Mouse (Mus musculus) limb, embryonic 11.5 days (tissue): ENCODE results near the gene Slc9a3r2. TPM values are rescaled to one million over a fixed set of nuclear protein-coding genes. Genes with fewer than 3 reads are reported as not detected.

ENCODE experiments used
- ATAC-seq: fragments of 200-750 bp; cut with Nextera tagmentation; 2 replicates; pipeline ENCODE4 v1.8.0; 2017; ENCODE audit warnings: low read depth; ENCODE audit not compliant: insufficient number of reproducible peaks, low FRiP score, low TSS enrichment
- DNase-seq: peaks from one replicate; pipeline ENCODE4 v3.0.0-alpha.2; 2015; ENCODE audit warnings: low spot score
- H3K27ac ChIP-seq: fragments of 300-500 bp; sonication (generic); replicated peaks from 2 replicates; pipeline ENCODE4 v1.5.1; 2014; ENCODE audit warnings: low read depth, mild to moderate bottlenecking, low read length
- H3K27me3 ChIP-seq: fragments of 300-500 bp; sonication (generic); 2 replicates; pipeline ENCODE4 v1.6.1; 2014; ENCODE audit warnings: mild to moderate bottlenecking, low read length, mixed read lengths; ENCODE audit not compliant: control insufficient read depth, insufficient read depth
- H3K36me3 ChIP-seq: fragments of 300-500 bp; sonication (generic); 2 replicates; pipeline ENCODE4 v1.6.1; 2014; ENCODE audit warnings: mild to moderate bottlenecking, low read length, moderate library complexity, mixed read lengths; ENCODE audit not compliant: control insufficient read depth, insufficient read depth
- H3K4me1 ChIP-seq: fragments of 300-500 bp; sonication (generic); 2 replicates; pipeline ENCODE4 v1.6.1; 2014; ENCODE audit warnings: low read length, mixed read lengths; ENCODE audit not compliant: control insufficient read depth, insufficient read depth
- H3K4me2 ChIP-seq: fragments of 300-500 bp; sonication (generic); 2 replicates; pipeline ENCODE4 v1.6.1; 2014; ENCODE audit warnings: low read depth, mild to moderate bottlenecking, moderate library complexity; ENCODE audit not compliant: severe bottlenecking
- H3K4me3 ChIP-seq: fragments of 300-500 bp; sonication (generic); 2 replicates; pipeline ENCODE4 v1.5.1; 2014; ENCODE audit warnings: low read depth, low read length
- H3K9ac ChIP-seq: fragments of 300-500 bp; sonication (generic); 2 replicates; pipeline ENCODE4 v1.6.1; 2014; ENCODE audit warnings: mild to moderate bottlenecking, low read length
- H3K9me3 ChIP-seq: fragments of 300-500 bp; sonication (generic); 2 replicates; pipeline ENCODE4 v1.6.1; 2016; ENCODE audit warnings: low read length; ENCODE audit not compliant: control insufficient read depth
- WGBS: fragments of 180-500 bp; shearing (Covaris S2); extraction: QIAGEN DNeasy Blood & Tissue Kit; methylation state at CpG from one replicate; pipeline ENCODE4 v1.1.7; 2014; 5-methylcytosine and 5-hydroxymethylcytosine counted together
- polyA plus RNA-seq: library from polyadenylated mRNA; unstranded; fragments of >200 nt; fragmentation: Nextera tagmentation; extraction: Ambion mirVana; gene quantifications from 2 replicates; pipeline ENCODE4 v1.2.1, GENCODE M21; 2014

Slc9a3r2 gene
- polyA plus RNA-seq, 1 experiment from 2014 or later = 60.4 TPM

- Histone ChIP-seq H3K27me3 (no peaks in the 10 kb centered on the region), H3K9me3 (no peaks in the 10 kb centered on the region), H3K4me1 (peaks cover 9% of the 10 kb centered on the region; the same call in 1 of the 2 replicates), H3K27ac (no peak overlapping the region), H3K4me2 (no peak overlapping the region), H3K9ac (no peak overlapping the region), H3K36me3 (peaks cover 17% of the 10 kb centered on the region; the same call in 1 of the 2 replicates), H3K4me3 (no peak overlapping the region)
- ATAC-seq (no peak), DNase-seq (no peak)
- 90% methylated on average over 14 of the region's 14 CpGs for WGBS
Observed at GRCm38 (mm10) chr17:24630072-24630471, 20.1 kb downstream of the Slc9a3r2 start.

- H3K9me3 ChIP-seq = no peaks in the 10 kb centered on the region
- H3K9ac ChIP-seq = no peak overlapping the region
- no peaks in the 10 kb centered on the region for H3K27me3 ChIP-seq
- peaks cover 9% of the 10 kb centered on the region; the same call in 1 of the 2 replicates for H3K4me1 ChIP-seq
- H3K4me2 ChIP-seq = no peak overlapping the region
- DNase-seq (peak; percentile 83), ATAC-seq (no peak)
- H3K4me3 ChIP-seq = no peak overlapping the region
- WGBS = 56% methylated on average over 5 of the region's 5 CpGs
- no peak overlapping the region for H3K27ac ChIP-seq
- peaks cover 17% of the 10 kb centered on the region; the same call in 1 of the 2 replicates for H3K36me3 ChIP-seq
Observed at GRCm38 (mm10) chr17:24628646-24629045, 21.5 kb downstream of the Slc9a3r2 start.

GRCm38 (mm10) chr17:24625472-24625871, 24.7 kb downstream of the Slc9a3r2 start:
- ATAC-seq (no peak), DNase-seq (no peak)
- Histone ChIP-seq H3K9ac (no peak overlapping the region), H3K4me1 (no peaks in the 10 kb centered on the region), H3K9me3 (no peaks in the 10 kb centered on the region), H3K4me2 (no peak overlapping the region), H3K36me3 (peaks cover 29% of the 10 kb centered on the region), H3K4me3 (no peak overlapping the region), H3K27me3 (no peaks in the 10 kb centered on the region), H3K27ac (no peak overlapping the region)
- WGBS = 94% methylated on average over 8 of the region's 8 CpGs

- Histone ChIP-seq H3K4me1 (no peaks in the 10 kb centered on the region), H3K27ac (no peak overlapping the region), H3K27me3 (no peaks in the 10 kb centered on the region), H3K9ac (no peak overlapping the region), H3K36me3 (peaks cover 35% of the 10 kb centered on the region), H3K9me3 (no peaks in the 10 kb centered on the region), H3K4me2 (no peak overlapping the region), H3K4me3 (no peak overlapping the region)
- 87% methylated on average over 14 of the region's 14 CpGs for WGBS
- ATAC-seq (no peak), DNase-seq (no peak)
Observed at GRCm38 (mm10) chr17:24617561-24618194, 32.4 kb downstream of the Slc9a3r2 start.

DNA sequence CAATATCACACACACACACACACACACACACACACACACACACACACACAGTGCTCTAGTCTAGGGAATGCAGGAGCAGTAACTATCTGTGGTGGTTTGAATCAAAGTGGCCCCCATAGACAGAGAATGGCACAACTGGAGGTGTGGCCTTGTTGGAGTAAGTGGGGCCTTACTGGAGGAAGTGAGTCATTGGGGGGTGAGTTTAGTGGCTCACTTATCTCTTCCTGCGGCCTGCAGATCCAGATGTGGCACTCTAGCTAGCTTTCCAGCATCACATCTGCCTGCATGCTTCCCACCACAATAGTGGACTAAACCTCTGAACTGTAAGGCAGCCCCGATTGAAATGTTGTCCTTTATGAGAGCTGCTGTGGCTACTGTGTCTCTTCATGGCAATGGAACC, 39.4 kb downstream of the Slc9a3r2 start:
- 89% methylated on average over 2 of the region's 2 CpGs for WGBS
- no peak overlapping the region for H3K4me2 ChIP-seq

DNA sequence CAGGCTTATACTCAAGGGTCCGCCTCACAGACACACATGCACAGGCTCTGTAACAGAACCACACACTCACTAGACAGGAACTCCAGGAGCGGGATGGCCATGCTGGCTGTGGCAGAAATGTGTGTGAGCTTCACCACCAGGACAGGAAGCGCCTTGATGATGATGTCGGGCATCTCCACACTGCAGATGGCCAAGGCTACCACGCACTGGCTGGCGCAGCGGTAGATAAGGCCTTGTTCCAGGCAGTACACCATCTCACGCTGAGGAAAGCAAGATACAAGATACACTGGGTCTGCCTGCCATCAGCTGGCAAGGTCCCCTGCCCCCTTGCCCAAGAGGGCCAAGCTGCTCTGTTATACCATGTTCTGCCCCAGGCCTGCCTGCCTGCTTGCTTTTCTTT, 41.3 kb downstream of the Slc9a3r2 start:
- DNase-seq (no peak), ATAC-seq (no peak)
- peaks cover 10% of the 10 kb centered on the region for H3K36me3 ChIP-seq
- H3K4me1 ChIP-seq = no peaks in the 10 kb centered on the region
- WGBS = 94% methylated on average over 8 of the region's 8 CpGs
- no peak overlapping the region for H3K27ac ChIP-seq
- H3K27me3 ChIP-seq = no peaks in the 10 kb centered on the region
- no peak overlapping the region for H3K9ac ChIP-seq
- H3K4me2 ChIP-seq = no peak overlapping the region
- H3K9me3 ChIP-seq = no peaks in the 10 kb centered on the region
- no peak overlapping the region for H3K4me3 ChIP-seq

More for the DNA sequence above, 39.4 kb downstream of the Slc9a3r2 start:
- Histone ChIP-seq H3K36me3 (peaks cover 21% of the 10 kb centered on the region), H3K4me3 (no peak overlapping the region), H3K27me3 (no peaks in the 10 kb centered on the region), H3K9ac (no peak overlapping the region), H3K9me3 (no peaks in the 10 kb centered on the region), H3K27ac (no peak overlapping the region), H3K4me1 (no peaks in the 10 kb centered on the region)
- ATAC-seq = no peak
- DNase-seq = no peak

GRCm38 (mm10) chr17:24608370-24608769, 41.8 kb downstream of the Slc9a3r2 start:
- WGBS = 87% methylated on average over 4 of the region's 4 CpGs
- H3K9me3 ChIP-seq = no peaks in the 10 kb centered on the region
- ATAC-seq (no peak), DNase-seq (no peak)
- no peak overlapping the region for H3K4me3 ChIP-seq
- H3K36me3 ChIP-seq = peaks cover 6% of the 10 kb centered on the region
- no peaks in the 10 kb centered on the region for H3K4me1 ChIP-seq
- no peak overlapping the region for H3K9ac ChIP-seq
- no peak overlapping the region for H3K4me2 ChIP-seq
- no peaks in the 10 kb centered on the region for H3K27me3 ChIP-seq
- no peak overlapping the region for H3K27ac ChIP-seq

DNA sequence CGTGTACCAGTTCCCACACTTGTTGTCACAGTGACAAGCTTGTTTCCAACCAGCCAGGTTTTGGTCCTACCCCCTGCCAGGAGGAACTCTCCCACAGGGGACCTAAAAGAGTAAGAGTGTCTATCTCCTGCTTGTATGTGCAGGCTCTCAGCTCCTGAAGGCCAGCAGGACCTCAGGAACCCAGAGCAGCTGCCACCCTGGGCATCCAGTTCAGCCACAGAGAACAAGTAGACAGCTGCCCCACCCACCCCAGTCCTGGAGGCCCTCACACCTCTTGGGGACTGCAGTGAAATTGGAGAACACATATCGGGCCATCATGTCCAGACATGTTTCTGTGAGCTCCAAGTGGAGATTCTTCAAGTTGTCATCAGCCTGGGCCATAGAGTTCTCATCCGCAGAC, 45.6 kb downstream of the Slc9a3r2 start:
- ATAC-seq = no peak
- no peak overlapping the region for H3K4me3 ChIP-seq
- DNase-seq = no peak
- WGBS = 80% methylated on average over 3 of the region's 3 CpGs
- H3K9me3 ChIP-seq = no peaks in the 10 kb centered on the region
- no peaks in the 10 kb centered on the region for H3K27me3 ChIP-seq
- no peak overlapping the region for H3K9ac ChIP-seq
- H3K4me1 ChIP-seq = no peaks in the 10 kb centered on the region
- H3K36me3 ChIP-seq = peaks cover 21% of the 10 kb centered on the region
- no peak overlapping the region for H3K4me2 ChIP-seq
- H3K27ac ChIP-seq = no peak overlapping the region

DNA sequence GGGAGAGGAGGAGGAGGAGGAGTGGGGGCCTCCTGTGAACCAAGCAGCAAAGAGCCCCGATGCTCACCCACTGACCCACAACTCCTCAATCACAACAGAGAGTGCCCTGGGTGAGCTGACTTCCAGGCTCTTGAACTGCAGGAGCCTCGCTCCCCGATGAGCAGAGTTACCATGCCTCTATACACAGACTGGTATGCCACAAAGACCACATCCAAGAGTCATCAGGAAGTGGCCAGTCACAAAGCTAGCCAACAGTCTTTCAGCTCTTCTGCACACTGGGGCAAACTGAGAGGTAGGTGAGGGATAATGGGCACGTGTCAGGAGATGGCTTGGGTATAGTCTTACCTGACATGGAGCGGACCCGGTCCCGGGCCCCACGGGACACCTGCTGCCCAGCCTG, 46.2 kb downstream of the Slc9a3r2 start:
- H3K9ac ChIP-seq = no peak overlapping the region
- no peak overlapping the region for H3K4me2 ChIP-seq
- 90% methylated on average over 8 of the region's 8 CpGs for WGBS
- no peak overlapping the region for H3K4me3 ChIP-seq
- H3K27me3 ChIP-seq = no peaks in the 10 kb centered on the region
- H3K4me1 ChIP-seq = no peaks in the 10 kb centered on the region
- ATAC-seq (no peak), DNase-seq (no peak)
- H3K9me3 ChIP-seq = no peaks in the 10 kb centered on the region
- no peak overlapping the region for H3K27ac ChIP-seq
- peaks cover 21% of the 10 kb centered on the region for H3K36me3 ChIP-seq
